Mouse (Mus musculus) stomach, postnatal 0 days (tissue): Measurements from ENCODE around the gene Cacna2d3.

ENCODE experiments used
- CTCF ChIP-seq: IDR thresholded peaks from 2 replicates; pipeline ENCODE4 v1.5.1; 2016; ENCODE audit warnings: antibody characterized with exemption, low read depth, mild to moderate bottlenecking, moderate library complexity
- EP300 ChIP-seq: optimal IDR thresholded peaks from 2 replicates; pipeline ENCODE3; 2016; ENCODE audit warnings: antibody characterized with exemption

GRCm38 (mm10) chr14:29581961-29582360, 139.7 kb downstream of the Cacna2d3 start:
- TF ChIP-seq CTCF (no peak), EP300 (no peak)
